Comparison of ENCODE assay signal across 14 mouse cellular contexts in the genomic region with DNA sequence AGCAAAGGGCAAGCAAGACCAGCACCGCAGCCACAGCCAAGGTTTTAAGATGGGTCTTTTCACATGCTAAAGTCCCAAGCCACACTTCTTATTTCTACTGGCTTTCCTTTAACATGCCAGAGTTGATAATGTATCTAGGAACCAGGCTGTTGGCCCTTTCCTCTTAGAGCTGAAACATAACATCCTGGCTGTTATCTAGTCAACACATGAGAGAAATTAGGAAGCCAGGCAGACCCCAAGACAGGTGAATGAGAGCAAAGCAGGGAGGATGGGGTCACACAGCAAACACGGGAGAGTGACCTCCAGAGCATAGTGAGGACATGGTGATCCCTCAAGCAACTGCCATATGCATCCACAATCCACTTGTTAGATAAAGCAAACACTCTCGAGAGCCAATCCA.
"Had no signal": no experiment of that assay in that cellular context is flagged by ENCODE, and none has a peak within 500 bp of the region (broad histone marks: within the 10 kb centered on the region; RNA-seq: fewer than 3 reads in every experiment).

No protein-coding gene starts in this region.

- H3K9me3 ChIP-seq: midbrain, embryonic 13.5 days; midbrain, embryonic 15.5 days; neural tube, embryonic 12.5 days; stomach, embryonic 15.5 days had no signal

- H3K27me3 ChIP-seq: midbrain, embryonic 13.5 days; midbrain, embryonic 15.5 days; neural tube, embryonic 12.5 days; stomach, embryonic 15.5 days had no signal

- H3K27ac ChIP-seq: midbrain, embryonic 13.5 days; midbrain, embryonic 15.5 days; neural tube, embryonic 12.5 days; stomach, embryonic 15.5 days; stomach, postnatal 0 days had no signal

- ATAC-seq: midbrain, embryonic 13.5 days; midbrain, embryonic 15.5 days had no signal

- H3K4me1 ChIP-seq: midbrain, embryonic 13.5 days; midbrain, embryonic 15.5 days; neural tube, embryonic 12.5 days; stomach, embryonic 15.5 days had no signal

- H3K4me2 ChIP-seq: lung, embryonic 14.5 days; midbrain, embryonic 11.5 days; midbrain, embryonic 13.5 days; midbrain, embryonic 15.5 days; neural tube, embryonic 12.5 days; stomach, embryonic 15.5 days had no signal

- DNase-seq: lung, adult 18-20 months; lung, embryonic 14.5 days; lung, postnatal 10 days; lung, postnatal 4 days; right cerebral cortex, postnatal 14 days; thymus, adult 2 months; thymus, postnatal 25 days; thymus, postnatal 4 days had no signal

- H3K9ac ChIP-seq: lung, embryonic 14.5 days; midbrain, embryonic 13.5 days; midbrain, embryonic 15.5 days; neural tube, embryonic 12.5 days; stomach, embryonic 15.5 days had no signal

- H3K4me3 ChIP-seq: midbrain, embryonic 13.5 days; midbrain, embryonic 15.5 days; neural tube, embryonic 12.5 days; stomach, embryonic 15.5 days had no signal
